Mouse (Mus musculus): ENCODE measurements at regions not wholly inside any gene's neighbourhood (a gene's known extent, or its start where the extent isn't known, plus 50 kb on each side); places are given as distances from the start of the nearest gene placed in this dataset.

DNA sequence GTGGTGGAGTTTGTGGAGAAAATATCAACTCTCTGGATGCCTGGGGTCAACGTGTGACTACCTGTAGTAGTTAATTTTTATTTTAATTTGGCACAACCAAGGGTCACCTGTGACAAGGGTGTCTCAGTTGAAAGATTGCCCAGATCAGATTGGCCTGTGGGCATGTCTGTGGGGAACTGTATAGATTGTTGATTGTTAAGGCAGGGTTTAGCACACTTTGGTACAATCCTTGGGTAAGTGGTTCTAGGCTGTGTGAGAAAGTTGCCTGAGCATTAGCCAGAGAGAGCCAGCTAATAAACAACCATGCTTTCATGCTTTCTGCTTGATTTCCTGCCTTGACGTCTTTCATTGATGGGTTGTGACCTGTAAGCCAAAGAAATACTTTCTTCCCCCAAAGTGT lies 229.3 kb downstream of the Tex36 start:
- DNase-seq = no peak

DNA sequence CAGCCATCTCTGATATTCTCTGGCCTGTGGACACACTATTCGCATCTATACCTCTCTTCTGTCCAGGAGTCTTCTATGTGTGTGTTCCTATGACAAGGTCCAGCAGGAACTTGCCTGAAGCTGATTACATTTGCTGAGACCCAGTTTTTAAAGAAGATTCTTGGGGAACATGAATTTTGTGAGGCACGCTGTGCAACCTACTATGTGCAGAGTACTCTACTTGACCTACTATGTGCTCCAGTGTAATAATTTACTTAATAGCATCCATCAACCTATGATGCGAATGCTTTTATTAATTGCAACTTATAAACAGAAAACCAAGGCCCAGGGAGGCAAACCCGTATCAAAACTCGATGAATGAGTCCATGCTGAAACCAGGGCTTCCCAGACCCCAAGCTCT lies 231.4 kb downstream of the Tex36 start:
- no peak for DNase-seq

DNA sequence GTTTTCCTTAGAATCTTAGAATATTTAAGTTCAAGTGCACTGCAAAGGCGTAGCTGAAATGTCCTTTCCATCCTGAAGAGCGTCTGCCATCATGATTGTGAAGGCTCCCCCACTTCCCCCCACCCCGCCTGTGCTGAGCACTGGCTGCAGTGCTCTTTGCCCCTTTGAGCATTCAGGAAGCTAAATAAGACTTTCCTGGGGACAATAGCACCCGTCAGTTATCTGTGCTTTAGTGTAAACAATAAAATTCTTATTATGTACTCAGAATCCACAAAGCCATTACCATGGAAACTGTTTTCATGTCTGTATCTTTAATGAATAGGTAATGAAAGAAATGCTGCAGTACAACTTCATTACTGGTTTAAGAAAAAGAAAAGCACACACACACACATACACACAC lies 237.4 kb downstream of the Tex36 start:
- DNase-seq = no peak

DNA sequence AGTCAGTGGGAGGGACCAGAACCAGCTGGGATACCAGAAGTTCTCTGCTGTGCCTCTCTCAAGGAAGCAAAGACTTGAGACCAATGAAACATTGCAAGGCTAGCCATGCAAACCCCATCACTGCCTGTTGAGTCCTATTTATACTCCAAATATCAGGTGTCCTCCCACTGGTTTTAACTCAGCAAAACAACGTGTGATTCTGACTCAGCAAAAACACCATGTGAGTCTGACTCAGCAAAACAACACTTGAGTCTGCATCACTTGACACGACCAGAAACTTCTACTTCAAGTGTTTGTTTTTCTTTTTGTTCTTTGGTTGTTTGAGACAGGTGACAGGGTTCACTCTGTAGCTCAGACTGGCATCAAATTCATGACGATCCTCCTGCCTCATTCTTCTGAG lies 204.6 kb upstream of the Ctbp2 start:
- no peak for DNase-seq

DNA sequence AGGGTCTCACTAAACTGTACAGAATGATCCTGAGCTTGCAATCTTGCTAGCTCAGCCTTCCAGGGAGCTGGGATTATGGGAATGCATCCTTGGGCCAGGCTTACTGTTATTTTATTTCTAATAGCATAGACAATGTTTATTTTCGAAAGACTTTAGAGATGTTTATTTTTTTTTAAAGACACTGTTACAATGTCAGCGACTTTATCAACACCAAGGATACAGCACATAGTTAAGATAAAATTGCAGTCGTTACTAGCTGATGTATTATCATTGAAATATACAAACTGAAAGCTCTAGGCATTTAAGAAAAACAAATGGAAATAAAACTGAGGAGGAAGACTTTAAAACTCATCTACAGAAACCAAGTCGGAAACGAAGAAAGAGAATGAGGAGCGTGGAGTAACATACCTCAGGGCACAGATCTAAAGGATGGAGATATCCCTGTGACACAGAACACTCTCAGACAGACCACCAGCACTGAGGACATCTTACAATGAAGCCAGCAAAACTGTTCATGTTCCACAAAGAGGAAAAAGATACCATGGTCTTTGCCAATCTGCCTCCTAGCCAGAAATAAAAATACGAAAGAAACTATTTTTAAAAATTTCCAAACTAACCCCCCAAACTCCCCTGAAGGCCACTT lies 201.5 kb upstream of the Ctbp2 start:
- no peak for DNase-seq

DNA sequence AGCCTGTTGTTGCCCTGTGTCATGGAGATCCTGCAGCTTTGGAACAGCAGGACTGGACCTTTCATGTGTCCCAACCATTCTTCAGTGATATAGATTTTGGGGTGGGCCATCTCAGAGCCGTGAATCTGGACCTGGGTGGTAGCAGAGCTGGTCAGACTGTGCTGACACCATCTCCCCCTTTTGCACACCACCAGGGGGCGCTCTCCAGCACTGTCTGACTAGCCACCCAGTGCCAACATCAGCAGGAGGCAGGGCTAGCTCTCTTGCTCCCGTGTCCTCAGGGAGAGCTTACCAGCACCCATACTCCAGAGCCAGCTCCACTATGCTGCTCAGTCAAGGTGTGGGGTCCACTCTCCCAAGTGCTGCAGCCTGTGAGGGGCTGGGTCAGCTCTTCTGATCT lies 199.8 kb upstream of the Ctbp2 start:
- DNase-seq = no peak

DNA sequence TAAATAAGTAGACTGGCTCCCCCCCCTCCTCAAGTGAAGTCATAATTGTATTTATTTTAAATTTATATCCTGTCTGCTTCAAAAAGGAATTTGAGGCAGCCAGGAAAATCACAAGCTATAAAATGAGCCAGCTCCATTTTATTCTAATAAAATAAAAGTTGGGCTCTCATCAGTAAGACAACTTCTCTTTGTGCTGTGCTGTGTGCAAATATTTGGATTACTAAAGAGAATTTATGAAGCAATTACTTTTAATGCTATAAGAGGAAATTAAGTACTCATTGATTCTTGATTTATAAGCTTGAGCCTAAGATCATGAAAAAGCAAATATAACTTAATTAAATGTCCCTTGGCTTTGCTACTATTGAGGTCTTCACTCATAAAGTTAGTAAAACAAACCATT lies 193.4 kb upstream of the Ctbp2 start:
- DNase-seq = no peak

DNA sequence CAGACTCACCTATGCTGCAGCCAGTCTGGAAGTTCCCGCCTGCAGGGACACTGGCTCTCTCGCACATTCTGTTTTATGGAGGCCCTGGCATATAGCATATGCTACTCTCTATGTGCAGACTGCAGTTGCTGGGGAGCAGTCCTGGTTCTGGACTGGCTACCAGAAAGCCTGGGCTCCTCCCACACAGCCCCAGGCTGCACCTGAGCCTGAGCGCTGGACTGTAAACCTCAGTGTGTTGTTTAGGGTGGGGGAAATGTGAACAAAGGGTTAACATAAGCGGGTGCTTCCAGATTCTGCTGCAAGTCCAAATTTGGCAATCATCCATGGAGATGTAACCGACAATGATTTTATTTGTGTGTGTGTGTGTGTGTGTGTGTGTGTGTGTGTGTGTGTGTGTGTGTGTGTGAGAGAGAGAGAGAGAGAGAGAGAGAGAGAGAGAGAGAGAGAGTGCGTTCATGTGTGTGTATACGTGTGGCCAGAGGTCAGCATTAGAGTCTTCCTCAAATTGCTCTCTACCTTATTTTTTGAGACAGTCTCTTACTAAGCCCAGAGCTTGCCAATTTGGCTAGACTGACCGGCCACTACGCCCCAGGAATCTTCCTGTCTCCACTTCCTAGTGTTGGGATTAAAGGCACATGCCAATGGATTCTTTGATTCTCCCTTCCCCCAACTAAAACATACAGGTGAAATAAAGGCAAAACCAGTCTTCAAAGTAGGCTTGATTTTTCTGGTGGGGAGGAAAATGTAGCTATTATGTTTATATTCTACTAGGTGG lies 192.7 kb upstream of the Ctbp2 start:
- no peak for DNase-seq

DNA sequence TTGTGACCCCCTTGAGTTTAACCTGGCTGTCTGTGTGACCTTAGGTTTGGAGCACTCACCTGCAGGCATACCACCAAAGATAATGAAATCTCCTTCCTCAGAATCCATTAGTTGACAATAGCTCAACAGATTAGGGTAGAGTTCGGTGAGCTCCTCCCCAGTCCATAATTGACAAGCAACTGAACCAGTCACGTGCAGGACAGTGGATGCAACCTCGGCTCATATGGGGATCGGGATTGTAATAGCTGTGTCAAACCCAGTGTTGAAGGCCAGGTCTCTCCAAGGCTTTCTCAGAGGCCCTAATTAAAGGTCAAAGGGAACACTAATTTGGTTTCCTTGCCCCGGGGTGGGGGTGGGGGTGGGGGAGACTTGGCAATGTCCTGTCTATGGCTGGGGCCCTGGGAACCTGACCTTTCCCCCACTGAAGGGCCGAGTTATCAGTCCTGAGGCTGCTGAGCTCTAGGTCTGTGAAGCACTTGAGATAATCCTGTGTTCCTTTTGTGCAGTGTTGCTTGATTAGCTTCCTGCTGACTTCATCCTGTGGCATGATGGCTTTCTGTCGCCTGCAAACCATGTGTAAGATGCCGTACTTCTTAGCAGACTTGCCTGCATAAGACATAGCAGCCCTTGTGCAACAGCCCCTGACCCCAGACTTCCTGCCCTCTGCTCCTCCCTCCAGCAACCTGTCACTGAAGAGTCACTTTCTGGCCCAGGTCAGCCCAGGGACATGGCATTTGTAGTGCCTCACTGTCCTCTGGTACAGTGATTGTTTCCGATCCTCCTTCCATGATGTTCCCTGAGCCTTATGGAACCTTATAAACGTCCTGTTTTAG lies 191.3 kb upstream of the Ctbp2 start:
- DNase-seq = no peak

DNA sequence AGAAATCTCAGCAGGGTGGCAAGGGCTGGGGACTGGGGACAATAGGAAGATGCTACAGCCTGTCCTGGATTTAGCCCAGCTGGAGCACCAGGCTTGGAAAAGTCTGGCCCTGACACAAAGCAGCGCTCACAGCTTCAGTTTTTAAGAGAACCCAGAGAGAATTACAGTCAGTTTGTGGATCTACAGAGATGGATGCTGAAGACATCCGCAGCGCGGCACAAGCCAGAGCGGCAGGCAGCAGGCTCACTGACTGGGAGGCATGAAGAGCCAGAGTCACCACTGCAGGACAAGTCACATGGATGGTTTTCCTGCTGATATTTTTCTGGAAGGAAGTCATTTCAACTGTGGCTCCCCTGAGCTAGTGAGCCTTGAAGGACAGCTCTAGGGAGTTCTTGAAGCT lies 189.0 kb upstream of the Ctbp2 start:
- no peak for DNase-seq

DNA sequence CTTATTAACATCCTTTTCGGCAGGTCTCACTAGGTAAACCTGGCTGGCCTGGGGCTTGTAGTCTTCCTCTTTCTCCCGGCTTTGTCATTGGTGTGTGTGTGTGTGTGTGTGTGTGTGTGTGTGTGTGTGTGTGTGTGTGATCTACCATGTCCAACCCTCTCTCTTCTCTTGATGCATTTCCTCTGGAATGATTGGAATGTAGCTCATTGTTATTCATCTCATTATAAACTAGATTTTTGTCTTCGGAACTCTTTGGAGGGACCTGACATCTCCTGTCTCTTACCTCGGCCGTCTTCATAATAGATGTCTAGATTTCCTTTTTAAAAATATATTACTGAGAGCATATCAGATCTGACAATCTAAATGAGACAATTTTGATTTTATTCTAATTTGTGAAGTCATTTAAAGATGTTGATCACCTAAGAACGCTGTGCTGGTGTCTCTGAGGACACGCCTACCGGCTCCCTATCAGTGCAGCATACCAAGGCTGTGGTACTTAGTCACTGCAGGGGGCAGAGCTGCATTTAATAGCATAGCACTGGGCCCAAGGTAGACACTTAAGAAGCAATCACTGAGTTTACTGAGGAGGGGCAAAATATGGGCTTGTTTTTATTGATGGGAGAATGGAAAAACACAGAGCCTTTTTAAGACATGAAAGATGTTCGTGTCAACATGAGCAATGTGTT lies 187.1 kb upstream of the Ctbp2 start:
- DNase-seq = no peak

DNA sequence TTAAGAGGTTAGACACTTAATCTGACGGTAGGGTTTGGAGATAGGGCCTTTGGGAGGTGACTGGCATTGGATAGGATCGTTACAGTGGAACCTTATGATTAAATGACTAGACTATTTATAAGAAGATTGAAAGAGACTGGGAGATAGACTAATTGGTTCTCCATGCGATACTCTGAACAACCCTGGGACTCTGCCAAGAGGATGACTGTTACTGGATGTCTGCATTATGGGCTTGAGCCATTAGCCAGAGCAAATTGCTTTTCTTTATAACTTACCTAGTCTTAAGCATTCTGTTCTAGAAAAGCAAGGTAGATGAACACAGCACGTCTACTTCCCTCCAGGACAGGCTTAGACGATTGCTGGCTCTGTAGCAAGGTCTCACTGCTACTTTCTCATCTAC lies 180.3 kb upstream of the Ctbp2 start:
- no peak for DNase-seq

DNA sequence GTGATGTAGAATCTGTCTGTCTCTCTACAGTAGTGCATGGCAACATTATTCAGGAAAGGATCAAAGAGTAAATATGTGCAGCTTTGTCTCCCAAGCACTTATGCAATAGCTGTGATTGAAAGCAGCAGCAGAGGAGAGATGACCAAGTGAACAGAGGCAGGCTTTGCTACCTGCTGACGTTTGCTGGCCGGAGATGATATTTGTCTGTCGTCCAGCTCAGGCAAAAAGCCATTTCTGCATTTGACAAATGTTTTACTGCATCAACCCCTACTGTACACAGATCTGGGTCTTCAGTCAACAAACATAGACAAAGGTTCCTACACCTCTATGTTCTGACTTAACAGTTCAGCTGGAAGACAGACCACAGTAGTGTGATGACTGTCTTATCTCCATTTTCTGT lies 166.3 kb upstream of the Ctbp2 start:
- no peak for DNase-seq

DNA sequence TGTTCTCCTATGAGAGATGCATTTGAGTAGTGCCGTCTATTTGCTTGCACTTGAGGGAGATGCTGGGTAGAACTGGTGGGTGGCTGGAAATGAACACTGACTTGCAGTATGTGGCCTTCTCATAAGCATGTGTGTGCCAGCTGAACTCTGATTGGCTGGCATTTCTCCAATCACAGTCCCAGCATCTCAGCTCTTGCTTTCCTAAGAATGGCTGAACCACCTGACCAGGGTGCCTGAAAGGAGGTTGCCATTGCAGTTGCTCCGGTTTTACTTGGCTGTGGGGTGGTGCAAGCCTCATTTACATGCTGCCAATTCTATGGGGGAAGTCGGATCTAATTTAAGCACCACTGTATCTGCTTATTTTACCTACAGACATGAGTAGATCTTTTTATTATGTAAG lies 164.1 kb upstream of the Ctbp2 start:
- no peak for DNase-seq

DNA sequence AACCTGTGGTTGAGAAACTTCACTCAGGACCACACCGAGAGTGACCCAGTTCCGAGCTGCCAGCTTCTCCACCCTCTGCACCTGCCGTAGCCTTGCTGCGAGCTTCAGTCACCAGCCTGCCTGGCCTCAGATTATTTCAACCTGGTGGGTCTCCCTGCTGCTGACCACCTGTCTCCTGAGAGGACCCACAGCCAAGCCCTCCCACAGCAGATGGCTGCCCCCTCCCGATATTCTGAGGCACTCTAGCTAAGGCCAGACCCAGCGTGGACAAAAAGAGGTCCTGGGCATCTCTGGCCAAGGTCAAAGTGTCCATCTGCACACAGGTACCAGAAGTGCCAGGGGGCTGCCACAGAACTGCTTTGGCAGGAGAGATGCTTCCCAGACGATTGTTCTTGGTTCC lies 162.7 kb upstream of the Ctbp2 start:
- DNase-seq = no peak

DNA sequence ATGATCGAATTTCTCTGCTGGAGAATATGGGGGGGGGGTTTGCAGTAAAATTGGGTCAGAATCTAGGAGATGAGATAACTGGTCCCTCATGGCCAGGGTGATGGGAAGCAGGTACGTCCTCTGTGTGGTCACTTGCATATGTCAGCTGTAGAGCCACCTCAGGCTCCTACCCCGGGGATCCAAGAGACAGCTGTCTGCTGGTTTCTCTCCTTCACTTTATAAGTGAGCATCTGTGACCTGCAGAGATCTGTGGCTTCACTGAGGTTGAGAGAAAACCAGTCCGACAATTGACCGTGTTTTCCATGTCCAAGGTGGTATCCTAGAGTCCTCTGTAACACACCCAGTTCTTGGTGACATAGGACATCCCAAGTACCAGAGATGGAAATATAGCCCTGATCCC lies 162.1 kb upstream of the Ctbp2 start:
- DNase-seq = no peak

DNA sequence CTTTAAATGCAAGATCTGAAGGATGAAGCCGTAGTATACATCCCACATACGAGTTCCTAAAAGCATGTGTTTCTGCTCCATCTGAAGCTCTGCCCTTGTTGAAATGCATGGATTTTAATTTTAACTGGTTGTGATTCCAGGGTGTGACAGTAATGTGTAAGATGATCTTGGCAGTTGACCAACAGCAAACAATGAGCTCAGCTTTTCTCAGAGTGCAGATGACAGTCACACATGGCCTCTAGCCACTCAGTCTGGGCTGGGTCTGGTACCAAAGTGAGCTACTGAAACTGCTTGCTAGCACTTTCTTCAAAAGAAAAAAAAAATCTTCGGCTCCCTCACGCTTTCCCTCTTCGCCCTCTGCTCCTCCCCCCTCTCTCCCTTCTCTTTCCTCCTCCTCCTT lies 138.0 kb upstream of the Ctbp2 start:
- no peak for DNase-seq

DNA sequence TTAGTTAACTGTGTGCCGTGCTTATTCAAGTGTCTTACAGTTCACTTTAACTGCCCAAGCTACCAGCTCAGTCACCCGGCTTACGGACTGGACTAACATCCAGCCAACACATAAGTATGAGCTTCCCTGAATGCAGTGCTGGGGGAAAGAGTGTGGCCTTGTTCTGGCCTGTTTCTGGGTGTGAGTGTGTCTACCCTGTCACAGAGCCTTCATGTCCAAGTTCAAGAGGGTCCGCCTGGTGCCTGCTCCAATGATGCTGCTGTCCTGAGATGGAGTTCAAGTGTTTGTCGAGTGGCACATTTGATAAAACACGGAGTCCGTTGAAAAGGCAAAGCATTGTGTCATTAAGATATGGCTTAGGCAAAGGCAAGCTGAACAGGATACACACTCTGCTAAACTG lies 135.0 kb upstream of the Ctbp2 start:
- DNase-seq = no peak

DNA sequence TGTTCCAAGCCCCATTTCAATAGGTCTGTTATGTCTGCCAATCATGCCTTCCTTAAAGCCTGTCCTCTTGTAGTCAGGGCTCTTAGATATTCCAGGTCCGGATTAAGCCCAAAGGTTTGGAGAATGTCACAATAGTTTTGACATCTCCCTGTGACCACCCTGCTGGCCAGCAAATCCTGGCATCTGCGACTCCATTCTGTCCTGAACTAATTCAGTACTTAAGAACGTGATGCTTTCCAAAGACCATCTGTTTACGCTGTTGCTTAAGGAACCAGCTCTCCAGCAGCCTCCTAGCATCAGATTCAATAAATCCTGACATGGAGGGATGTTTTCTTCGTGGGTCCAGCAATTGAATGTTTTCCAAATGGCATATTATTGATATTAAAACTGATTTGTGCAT lies 132.7 kb upstream of the Ctbp2 start:
- DNase-seq = no peak

DNA sequence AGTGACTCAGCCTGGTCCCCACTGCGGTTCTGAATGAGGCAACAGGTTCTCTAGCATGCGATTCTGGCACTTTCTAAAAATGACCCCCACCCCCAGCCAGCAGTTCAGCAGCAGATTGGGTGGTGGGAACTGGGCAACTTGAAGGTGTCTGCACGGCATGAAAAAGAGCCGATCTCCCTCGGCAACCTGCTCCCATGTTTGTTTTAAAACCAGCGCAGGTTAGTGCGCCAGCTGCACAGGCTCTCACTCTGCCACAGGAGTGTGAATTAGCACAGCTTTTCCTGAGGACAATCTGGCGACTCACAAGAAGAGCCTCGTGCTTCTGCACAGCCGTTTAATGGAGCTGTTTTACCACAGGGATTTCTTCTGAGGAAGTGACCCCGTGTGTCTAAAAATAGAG lies 120.4 kb upstream of the Ctbp2 start:
- DNase-seq = no peak

DNA sequence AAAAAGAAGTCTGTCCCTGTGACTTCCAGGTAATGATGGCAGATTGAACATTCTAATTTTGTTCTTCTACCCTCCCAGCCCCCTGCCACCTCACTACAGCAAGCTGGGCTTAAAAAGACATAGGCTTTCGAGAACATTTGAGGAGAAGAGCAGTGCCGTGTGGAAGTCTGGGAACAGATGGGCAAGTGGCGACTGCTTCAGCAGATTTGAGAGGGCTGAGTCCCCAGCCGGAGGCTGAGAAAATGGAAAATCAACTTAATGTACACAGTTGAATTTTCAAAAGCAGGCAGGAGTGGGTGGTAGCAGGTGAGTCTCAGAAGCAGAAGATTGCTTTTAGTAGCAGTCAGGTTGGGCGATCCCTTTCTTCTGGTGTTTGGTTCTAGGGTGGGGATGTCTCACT lies 110.2 kb upstream of the Ctbp2 start:
- no peak for DNase-seq

DNA sequence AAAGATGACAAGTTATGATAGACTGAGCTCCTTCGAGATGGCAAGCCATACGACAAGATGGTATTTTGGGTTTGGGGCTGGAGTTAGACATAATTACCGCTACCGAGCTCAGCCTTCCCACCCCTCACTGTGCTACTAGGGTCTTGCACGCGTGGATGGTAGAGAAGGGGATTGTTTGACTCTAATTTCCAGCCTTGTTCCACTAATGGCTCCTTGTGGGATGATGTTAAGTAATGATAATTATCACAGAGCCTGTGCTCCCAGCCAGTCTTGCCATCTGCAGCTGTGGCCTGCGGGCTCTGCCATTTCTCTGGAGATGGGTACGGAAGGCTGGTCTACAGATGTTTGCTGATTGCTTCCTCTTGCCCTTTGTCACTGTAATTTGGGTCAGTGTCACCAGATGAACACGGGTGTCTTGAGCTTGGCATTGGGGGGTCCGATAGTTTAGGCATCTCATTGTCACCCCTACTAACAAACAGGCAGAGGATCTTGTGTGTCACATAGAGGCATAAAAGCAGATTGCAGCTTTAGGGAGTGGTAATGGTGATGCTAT lies 108.8 kb upstream of the Ctbp2 start:
- DNase-seq = no peak

DNA sequence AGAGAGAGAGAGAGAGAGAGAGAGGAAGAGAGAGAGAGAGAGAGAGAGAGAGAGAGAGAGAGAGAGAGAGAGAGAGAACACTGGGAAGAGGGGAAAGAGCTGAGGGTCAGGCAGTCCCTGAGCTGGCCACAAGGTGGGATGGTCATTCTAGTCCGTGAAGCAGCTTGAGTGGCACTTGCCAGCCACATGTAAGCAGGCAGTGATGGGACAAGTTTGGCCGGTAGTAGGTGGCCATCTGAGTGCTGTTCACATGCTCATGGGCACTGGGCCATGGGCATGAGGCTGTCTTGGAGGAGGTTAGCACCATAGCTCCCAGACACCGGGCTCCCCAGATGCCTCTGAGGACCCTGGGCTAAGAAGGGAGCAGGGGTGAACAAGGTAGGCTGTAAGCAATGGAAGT lies 106.7 kb upstream of the Ctbp2 start:
- DNase-seq = no peak
